Mouse (Mus musculus) liver (tissue): ENCODE results near the gene Hscb.
"Not testable (repeated sequence)": the region's sequence is repeated elsewhere in the genome, so short reads cannot be mapped to it uniquely, and the experiment has no call there.

Source experiments
- DNase-seq: peaks from one replicate; pipeline ENCODE4 v3.0.0-alpha.2; 2020; ENCODE audit warnings: mixed read lengths

Gene Hscb

DNA sequence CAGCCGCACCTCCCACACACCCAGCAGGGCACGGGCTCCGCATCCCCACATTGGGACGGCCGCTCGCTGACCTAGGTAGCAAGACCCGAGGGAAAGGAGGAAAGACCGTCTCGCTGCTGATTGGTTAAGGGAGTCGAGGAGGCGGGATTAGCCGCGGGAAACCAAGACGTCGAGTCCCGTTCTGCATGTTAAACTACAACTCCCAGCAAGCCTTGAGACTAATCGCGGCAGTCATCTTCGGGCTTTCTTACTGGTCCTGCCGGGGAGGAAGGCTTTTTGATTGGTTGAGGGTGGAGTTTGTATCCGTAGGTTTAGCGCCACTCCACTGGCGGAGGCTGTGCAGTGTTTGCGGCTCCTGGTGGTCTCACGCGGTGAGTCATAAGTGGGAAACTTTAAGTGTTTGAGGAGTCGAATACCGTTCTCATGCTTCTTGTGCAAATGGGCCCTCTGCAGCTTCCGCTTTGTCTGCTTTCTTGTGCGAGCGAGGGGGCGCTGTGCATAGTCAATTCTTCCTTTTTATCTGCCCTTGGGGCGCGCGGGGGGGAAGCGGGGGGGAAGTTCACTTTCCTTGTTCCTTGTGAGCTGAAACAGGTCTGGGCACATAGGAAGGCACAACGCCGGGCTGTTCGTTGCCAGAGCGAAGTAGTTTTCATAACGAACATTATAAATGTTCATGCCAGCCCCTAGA lies at the start of gene Hscb, which contains the start of gene Chek2:
Gene Hscb, minus strand, starts transcription at position 100 of the 688 bp plus-strand sequence.
Gene Chek2, plus strand, starts transcription at position 302 of the 688 bp plus-strand sequence.
- DNase-seq = peak; percentile 97

DNA sequence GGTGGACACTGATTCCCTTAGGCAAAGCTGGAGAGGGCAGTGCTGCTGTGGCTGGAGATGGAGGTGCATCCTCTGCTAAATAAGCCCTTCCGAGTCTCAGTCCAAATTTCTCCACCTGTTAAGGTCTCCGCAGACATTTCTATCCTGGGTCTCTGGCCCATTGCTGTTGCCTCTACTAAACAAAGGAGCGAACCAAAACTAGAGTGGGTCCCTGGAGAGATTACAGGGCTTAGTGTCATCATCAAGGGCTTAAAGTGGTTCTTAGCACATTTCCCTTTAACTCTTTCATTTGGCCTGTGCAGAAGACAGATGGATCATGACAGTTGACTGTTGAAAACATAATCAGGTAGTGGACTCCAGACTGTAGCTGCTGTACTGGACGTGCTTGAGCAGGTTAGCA lies 49.0 kb upstream of the Hscb start:
- DNase-seq = no peak

DNA sequence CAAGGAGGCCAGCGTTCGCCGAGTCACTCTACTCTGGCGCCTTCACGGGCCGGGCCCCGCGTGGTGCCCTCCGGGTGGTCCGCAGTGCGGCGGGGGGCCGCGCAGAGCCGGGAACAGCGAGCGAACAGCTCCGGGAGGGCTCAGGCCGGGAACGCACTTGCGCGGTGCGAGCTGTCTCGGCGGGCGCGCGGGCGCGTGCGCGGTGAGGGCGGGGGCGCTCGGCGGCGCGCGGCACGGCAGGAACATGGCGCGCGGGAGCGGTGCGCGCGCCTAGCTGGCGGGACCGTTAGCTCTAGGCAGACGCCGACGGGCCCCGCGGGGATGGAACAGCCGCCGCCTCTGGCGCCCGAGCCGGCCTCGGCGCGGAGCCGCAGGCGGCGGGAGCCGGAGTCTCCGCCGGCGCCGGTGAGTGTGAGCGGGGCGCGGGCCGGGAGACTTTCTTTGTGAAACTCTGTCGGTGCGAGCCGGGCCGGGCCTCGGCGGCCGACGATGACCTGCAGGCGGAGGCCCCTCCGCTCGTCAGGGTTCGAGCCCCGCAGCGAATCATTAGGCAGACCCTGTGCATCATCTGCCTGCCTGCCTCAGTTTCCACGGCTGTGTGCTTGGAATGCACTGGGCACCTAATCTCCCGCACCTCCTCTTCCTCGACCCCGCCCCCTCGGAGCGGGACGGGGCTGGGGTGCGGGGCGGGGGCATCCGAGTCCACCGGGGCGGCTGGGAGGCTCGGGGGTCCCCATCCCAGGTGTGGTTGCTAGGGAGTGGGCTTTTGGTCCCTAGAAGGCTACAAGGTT lies 40.2 kb upstream of the Hscb start, which contains the start of gene Ttc28:
Gene Ttc28, plus strand, starts transcription at position 220 of the 791 bp plus-strand sequence.
- peak; percentile 87 for DNase-seq

DNA sequence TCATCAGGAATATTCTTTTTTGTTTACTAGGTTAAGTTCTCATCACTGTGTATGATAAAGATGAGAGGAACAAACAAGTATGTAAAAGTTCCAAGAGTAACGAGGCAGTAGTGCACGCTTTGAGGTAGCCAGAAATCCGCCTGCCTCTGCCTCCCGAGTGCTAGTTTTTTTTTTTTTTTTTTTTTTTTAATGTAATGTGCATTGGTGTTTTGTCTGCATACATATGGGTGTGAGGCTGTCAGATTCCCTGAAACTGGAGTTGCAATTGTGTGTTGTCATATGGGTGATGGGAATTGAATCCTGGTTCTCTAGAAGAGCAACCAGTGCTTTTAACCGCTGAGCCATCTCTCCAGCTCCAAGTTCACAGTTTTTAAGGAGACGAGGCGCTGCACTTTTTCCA lies 39.5 kb upstream of the Hscb start:
- DNase-seq = no peak

DNA sequence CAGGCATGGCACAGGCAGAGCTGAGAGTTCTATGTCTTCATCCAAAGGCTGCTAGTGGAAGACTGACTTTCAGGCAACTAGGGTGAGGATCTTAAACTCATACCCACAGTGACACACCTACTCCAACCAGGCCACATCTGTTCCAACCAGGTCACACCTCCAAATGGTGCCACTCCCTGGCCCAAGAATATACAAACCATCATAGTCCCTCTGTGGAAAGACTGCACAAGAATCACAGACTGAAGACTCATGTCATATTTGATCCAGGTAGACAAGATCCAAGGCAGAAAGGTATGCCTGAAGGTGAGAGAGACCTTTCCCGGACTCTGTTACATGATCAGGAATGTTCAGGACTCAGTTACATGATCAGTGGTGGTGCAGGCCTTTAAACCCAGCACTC lies 38.9 kb upstream of the Hscb start:
- not testable (repeated sequence) for DNase-seq

DNA sequence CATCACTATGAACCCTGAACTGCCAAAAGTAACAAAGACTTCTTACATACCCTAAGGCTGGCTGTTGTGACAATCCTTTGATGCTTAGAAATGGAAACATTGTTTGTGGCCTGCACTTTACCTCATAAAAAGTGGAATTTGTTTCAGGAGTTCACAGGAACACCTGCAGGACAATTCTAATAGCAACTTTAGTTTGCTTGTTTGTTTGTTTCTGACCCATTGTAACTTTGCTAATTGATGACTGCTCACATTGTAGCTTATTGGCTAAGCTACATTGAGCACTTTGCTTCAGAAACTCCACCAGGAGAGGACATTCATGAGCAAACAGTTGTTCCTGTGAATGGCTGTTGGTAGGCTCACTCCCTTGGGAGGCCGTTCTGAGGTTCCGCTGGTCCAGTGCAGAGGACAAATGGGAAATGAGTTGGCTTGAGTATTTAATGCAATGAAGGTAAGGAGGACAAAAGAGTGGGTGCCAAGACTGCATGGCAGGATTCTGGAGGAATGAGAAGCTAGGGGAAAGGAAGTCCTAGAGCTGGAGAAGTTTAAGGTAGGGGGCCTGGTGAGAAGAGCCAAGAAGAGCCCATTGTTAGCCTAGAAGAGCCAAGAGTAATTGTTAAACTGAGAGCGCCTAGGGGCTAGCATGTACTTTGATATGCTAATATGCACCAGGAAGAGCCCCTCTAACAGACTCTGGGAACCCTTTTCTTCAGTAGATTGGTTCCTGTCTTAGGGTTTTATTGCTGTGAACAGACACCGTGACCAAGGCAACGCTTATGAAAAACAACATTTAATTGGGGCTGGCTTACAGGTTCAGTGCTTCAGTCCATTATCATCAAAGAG lies 38.3 kb upstream of the Hscb start:
- no peak for DNase-seq

DNA sequence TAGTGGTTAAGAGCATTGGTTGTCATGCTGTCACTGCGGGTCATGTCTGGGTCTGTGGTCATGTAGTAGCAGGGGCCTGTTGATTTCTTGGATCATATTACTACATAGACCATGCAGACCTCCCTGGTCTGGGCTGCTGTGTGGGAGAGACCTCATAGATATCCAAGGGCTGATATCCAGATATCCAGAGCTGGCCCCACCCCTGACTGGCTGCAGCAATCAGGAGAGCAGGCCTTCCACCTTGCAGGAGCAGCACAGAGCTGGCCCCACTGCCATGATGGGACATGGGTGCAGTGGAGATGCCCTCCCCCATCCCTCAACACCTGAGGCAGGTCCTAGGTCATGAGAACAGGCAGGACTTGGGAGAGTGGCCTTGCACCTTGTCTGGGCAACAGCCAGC lies 35.7 kb upstream of the Hscb start:
- DNase-seq = peak; percentile 41

DNA sequence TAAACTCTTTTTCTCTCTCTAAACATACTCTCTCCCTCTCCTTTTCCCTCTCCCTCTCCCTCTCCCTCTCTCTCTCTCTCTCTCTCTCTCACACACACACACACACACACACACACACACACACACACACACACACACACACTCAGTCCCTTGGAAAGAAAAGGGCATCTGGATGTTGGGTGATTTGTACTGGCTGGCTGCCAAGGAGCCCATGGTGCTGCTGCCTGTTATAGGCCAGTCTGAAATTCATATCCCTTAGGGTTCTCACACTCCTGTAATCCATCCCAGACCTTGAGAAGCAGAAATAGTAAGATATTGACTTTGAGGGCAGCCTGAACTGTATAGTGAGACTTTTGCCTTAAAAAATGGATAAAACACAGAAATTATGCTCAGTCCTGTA lies 35.1 kb upstream of the Hscb start:
- peak; percentile 39 for DNase-seq

DNA sequence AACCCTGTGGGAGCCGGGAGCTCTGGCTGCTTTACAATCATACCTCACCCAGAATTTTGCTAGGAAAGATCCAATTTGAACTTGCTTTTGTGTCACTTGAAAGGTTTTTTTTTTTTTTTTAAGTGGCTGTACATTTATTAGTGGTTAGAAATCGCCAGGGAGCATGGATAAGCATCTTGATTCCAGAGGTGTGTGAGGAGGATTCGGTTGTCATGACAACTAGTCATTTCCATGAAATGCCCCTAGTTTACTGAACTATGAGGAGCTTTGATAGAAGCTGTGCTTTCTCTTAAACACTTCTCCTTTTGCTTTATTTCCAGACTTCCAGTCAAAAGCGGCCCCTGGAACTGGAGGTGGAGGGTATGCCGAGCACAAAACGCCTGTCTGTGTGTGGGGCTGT lies 33.6 kb upstream of the Hscb start:
- no peak for DNase-seq

DNA sequence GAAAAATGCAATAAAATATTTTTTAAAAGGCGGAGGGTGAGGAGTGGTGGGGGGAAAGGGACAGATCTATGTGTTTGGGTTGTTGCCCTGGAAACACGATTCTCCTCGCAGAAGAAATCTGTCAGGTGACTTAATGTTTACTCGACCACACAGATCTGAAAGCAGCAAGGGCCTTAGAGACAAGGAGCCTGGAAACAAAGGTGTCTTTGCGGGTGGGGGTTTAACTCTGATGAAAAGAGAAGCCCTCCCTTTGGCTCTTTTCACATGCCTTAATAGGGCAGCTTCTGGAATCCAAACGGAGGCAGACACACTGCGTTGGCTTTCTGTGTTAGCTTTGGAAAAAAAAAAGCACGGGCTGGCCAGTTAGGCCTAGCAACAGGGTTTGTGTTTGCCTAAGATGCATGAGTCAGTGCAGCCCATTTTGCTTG lies 29.7 kb upstream of the Hscb start:
- no peak for DNase-seq

DNA sequence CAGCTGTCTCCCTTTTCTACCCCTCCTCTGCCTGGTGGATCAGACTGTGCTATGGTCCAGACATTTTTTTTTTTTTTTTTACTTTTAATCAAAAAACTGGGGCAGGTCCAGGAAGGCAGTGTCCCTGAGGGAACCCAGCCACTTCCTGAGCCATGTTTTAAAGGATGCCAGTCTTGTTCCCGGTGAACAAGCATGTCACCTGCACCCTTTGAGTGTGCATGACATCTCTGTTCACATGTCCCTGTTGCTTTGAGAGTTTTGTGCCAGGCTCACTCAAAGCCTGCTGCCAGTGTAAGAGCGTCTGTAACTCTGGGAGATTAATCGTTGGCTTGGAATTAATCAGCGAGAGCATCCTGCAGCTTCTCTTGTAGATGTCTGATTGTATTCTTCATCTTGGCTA lies 28.9 kb upstream of the Hscb start:
- no peak for DNase-seq

DNA sequence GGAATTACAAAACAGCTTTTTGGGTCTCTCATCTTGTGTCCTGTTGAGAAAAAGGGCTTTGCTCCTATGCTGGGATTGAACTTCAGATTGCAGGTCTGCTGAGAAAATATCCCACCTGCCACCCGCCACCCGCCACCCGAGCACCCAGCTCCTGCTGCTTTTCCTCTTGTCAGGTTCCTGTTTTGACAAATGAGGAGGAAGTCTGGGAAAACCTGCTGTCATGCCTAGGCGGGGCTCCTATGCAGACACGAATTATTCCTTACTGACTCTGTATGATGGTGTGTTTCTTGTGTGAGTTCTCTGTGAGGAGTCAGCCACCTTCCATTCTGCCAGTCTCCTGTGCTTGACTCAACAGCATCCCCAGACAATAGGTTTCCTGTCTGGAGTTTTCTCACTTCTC lies 20.9 kb upstream of the Hscb start:
- DNase-seq = no peak

DNA sequence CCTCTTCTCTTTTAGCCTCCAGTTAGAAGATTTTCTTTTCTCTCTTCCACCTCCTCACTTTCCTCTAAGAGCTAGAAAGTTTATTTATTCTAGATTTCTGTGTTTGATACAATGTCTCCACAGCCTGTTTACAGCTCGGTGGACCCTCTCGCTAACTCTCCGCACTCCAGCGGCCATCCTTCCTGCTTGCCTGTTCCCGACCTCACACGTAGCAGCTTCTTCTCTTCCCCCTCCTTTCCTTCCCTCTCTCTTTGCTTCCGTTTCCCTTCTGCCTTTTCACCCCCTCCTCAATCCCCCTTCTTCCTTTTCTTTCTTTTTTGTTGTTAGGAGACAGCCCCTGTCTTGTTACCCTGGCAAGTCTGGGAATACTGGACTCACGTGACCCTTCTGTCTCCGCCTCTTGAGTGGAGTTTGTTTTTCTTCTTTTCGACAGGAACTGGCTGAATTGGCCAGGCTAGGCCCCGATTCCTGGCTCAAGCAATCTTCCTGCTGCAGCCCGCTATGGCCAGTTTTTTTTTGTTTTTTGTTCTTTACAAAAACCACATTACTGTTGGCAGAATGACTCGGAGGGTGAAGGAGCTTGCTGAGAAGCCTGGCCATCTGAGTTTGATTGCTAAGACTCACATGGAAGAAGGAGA lies 19.6 kb upstream of the Hscb start:
- DNase-seq = no peak

DNA sequence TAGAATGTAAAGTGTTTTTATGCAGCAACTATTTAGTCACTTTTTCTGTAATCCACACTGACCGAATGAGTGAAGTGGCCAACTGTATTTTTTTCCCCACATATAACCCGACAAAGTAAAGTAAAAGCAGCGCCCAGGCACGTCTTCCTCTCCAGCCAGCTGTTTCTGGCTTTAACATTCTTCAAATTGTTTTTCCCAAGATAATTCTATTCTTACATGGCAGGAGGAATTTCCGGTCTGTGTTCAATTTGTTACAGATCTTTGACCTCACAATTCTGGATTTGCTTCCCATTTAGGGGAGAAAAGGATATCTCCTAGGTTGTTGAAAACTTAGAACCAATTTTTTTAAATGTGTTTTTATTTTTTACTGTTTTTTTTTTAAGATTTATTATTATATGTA lies 17.5 kb upstream of the Hscb start:
- no peak for DNase-seq

DNA sequence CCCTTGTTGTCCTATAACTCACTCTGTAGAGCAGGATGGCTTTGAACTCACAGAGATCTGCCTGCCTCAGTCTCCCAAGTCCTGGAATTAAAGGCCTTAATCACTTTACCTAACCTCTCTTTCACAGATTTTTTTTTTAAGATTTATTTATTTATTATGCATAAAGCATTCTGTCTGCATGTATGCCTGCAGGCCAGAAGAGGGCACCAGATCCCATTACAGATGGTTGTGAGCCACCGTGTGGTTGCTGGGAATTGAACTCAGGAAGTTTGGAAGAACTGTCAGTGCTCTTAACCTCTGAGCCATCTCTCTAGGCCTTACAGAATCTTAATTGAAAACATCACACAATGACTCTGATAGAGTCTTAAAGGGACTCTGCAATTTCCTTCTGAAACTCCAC lies 13.4 kb upstream of the Hscb start:
- no peak for DNase-seq

DNA sequence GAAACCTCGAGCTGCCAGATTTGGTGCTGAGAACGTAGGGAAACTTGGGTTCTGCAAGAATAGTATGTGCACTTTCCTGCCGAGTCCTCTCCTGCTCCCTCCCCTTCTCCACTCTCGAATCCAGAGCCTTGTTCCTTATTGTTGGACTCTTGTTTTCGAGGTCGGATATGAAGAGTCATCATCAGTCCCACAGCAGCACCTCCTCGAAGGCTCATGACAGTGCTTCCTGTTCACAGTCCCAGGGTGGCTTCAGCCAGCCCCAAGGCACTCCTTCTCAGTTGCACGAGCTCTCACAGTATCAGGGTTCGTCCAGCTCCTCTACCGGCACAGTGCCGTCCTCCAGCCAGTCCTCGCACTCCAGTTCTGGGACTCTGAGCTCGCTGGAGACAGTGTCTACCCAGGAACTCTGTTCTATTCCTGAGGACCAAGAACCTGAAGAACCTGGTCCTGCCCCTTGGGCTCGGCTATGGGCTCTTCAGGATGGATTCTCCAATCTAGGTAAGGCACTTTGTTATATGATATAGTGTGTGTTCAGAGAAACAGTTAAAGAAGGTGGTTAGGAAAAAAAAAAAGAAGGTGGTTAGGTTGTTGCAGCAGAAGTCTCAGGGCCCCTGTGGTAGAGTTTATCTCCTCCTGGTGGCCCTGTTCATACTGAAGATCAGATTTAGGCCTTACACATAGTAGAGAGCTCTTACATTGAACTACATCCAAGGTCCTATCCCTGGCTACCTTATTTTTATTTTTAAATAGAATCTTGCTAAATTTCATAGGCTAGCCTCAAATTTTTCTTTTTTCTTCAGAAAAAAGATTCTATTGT lies 1.7 kb upstream of the Hscb start:
- DNase-seq = peak; percentile 24

DNA sequence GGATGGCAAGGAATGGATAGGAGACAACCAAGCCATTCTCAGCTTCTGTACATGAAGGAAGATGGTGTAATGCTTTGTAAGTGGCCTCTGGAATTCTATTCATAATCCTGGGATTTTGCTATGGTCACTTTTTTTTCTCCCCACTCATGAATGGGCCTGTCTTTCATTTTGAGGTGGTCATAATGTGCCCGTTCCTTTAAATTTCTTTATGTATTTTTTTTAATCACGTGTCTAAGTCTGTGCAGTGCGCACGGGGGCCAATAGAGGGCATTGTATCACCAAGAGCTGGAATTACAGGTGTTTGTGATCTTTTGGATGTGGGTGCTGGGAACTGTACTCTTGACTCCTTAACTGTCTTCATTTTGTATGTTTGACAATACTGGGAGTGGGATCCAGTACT lies 888 bp upstream of the Hscb start:
- peak; percentile 79 for DNase-seq

DNA sequence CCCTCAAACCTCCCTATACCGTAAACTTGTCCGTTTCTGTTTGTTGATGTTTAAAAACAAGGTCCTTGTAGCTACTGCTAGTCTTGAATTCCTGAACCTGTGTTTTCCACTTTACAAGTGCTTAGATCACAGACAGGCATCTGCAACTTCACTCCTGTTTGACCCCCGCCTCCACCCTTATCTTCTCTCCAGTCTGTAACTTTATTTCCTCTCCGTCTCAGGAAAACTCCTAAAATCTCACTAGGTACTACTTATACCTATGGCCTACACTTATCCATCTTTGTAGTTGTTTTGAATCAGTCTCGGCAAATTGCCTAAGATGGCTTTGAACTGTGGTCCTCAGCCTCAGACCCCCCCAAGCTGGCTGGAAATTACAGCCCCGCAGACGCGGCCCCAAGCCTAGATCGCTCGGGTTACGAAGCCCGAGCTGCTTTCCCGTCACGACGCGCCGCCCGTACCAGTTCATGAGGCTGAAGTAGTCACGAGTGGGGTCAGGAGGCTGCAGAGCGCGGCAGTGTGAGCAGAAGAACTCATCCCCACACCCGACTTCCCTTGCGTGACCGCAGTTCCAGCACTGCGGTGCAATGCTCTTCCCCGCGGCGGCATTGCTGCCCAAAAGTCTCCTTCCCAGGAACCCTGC lies 419 bp downstream of the Hscb start:
- peak; percentile 68 for DNase-seq

DNA sequence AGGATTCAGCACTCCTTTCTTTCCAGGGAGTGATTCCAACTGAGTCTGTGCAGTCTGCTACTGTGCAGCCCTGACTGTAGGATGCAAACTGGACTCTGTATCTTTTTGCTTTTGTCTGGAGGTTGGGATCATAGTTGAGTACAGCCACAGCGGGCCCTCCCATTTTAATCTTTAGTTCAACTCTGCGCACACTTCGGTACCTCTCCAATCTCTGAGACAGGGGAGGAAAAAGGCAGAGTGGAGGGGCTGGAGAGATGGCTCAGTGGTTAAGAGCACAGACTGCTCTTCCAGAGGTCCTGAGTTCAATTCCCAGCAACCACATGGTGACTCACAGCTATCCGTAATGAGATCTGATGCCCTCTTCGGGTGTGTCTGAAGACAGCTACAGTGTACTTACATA lies 1.6 kb downstream of the Hscb start:
- DNase-seq = peak; percentile 63

DNA sequence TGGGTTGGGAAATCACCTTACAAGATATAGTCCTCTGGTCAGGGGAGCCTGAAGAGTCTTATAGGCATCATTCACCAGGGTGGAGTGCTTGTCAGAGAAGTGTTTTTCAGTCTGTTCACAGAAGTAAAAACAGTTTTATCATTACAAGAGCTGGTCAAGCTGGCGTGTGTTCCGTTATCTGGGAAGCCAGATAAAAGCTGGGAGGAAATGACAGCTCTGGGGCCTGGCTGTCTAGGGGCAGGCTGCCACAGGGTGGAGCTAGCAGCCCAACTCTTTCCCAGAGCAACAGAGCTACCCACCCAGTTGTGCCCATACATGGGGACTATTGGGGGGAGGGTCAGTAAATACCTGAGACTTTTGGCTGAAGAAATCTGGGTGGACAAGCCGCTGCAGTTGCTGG lies 3.6 kb downstream of the Hscb start:
- DNase-seq = peak; percentile 92

DNA sequence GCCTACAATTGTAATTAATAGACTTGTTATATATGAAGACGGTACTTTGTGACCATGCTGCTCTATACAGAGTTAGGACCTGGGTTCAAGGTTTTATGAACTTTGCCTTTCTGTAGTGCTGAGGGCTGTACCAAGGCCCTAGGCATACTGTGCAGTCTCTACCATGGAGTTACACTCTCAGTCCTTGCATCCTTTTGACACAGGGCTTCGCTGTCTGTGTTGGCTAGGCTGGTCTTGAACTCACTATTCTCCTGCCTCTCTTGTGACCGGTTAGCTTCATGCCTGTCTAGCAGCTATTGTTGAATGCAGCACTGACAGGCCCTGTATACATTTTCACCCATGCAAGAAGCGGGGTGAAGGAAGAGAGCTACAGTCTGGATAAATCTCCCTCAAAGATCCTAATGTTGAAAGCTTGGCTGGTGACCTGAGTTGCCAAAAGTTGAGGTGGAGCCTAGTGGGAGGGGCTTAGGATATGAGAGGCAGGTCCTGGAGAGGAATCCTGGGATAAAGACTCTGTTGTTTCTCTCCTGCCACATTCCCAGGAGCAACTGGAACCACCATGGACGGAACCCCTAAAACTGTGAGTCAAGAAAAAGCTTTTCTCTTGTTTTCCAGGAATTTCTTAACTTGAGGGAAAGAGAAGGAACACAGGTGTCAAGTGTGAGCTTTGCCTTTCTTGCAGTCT lies 8.4 kb downstream of the Hscb start:
- no peak for DNase-seq
